Mouse (Mus musculus): Measurements from ENCODE around the gene Dhrs4.

Gene Dhrs4

GRCm38 (mm10) chr14:55478651-55479599, at the start of gene Dhrs4:
TSS of gene Dhrs4 (plus strand) at chr14:55478758.
- peak; percentile 22 to 57 for DNase-seq (ENCODE audit: low spot score in 2 of 2)

- no peak for DNase-seq (ENCODE audit: low spot score in 2 of 2)
Measured at GRCm38 (mm10) chr14:55430255-55430654, 48.3 kb upstream of the Dhrs4 start.

DNA sequence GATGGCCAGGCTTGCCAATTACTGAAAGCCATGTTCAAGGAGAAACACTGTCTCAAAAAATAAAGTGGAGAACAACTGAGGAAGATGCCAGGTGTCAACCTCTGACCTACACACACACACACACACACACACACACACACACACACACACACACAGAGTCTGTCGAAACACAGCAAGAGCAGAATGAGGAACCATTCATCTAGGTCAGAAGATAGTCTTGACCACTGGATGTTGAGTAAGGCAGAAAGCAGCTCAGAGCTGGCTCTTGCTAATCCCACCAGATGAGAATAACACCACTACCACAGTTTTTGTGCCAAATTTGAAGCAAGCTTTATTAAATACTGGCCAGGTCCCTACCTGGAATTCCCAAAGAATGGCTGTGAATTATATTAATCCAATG, 45.5 kb upstream of the Dhrs4 start:
- DNase-seq (ENCODE audit: low spot score in 2 of 2), result no peak

GRCm38 (mm10) chr14:55434825-55435224, 43.7 kb upstream of the Dhrs4 start:
- DNase-seq (ENCODE audit: low spot score in 2 of 2), result no peak

GRCm38 (mm10) chr14:55437118-55437517, 41.4 kb upstream of the Dhrs4 start:
- no peak for DNase-seq (ENCODE audit: low spot score in 2 of 2)

DNA sequence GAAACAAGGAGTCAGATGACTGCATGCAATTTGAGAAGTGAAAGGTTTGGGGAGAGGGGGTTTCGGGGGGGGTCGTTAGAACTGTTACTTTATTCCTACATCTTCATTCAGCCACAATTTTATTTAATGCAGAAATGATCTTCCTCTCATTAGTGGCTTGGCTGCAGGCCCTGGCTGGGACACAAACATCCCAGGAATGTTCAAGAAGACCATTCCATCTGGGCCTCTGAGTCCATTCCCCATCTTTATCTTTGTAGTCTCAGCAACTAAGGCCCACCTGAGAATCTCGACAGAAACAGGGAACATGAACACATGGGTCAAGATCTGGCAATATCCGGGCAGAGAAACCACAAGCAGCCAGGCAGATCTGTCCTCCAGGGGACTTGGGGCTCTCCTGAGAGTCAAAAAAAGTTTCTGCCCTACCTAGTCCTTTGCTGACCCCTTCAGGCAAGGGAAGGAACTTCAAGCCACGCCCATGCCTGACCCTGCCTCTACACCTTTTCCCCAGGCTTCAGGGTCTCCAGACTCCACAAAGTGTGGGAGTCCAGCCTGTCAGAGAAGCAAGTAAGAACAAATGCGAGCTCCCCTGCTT, 40.3 kb upstream of the Dhrs4 start:
- DNase-seq (ENCODE audit: low spot score in 2 of 2), result peak in 1 of 2 experiments; percentile 44

DNA sequence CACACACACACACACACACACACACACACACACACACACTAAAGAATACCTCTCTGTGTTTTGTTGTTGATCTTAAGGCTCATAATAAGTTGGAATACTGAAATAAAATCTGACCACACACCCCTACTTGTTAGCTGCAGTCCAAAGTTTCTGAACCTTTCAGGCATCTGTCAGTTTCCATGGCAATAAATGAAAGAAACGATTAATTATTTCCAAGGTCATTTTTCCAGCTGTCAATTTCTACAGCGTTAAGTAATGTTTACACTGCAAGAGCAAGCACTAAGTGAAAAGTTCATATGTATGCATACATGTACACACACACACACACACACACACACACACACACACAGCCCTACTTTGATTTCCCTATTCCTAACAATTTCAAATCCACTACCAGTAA, 20.9 kb upstream of the Dhrs4 start:
- DNase-seq (ENCODE audit: low spot score in 2 of 2), result no peak

DNA sequence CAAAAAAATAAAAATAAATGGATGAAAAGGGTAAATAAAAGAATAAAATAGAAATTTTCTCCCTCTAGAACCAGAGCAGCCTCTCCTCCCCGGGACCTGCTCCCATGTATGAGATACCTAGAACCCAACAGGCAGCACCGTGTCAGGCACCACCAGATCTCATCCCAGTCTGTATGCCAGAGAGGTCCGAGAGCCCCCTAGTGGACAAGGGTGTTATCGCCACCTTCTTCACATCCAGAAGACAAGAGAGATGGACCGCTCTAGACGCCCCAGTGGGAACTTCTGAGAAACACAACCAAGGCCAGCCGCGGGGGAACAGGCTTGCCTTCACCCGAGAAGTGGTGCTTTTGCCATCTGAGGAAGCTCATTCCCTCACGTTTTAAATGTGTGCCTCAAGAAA, 20.3 kb upstream of the Dhrs4 start:
- DNase-seq (ENCODE audit: low spot score in 2 of 2), result peak in 1 of 2 experiments; percentile 53

DNA sequence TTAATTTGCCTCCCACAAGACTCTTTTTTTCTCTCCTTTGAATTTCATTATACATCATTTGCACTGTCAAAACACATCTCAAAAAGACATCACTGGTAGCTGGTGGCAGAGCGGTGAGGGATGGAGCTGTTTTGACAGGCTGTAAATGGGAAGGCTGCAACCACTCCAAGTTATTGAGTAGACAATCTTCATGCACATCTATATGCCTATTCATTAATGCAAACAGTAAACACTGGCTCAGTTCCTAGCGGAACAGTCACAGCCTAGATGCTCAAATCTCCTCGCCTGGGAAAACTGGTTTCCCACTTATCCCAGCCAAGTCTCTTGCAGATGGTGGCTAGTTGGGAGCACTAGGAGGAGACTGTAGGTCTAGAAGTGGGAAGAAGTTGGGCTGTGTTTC, 19.8 kb upstream of the Dhrs4 start:
- no peak for DNase-seq (ENCODE audit: low spot score in 2 of 2)

DNA sequence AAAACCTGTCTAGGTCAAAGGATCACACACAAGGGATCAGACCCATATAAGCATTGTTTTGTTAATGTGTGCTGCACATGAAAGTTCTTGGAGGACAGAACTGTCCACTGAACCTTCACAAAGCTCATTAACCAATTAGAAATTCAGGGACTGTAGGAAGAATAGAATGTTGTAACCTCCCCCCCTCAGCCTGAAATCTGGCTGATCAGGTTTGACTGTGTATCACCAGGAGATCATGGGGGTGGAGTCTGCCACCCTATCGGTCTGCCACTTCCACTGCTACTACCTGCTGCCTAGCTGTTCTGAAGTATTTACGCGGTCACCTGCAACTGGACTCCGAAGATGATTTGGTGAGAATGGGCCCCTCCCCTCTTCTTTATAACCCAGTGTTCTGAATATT, 18.8 kb upstream of the Dhrs4 start:
- no peak for DNase-seq (ENCODE audit: low spot score in 2 of 2)

DNA sequence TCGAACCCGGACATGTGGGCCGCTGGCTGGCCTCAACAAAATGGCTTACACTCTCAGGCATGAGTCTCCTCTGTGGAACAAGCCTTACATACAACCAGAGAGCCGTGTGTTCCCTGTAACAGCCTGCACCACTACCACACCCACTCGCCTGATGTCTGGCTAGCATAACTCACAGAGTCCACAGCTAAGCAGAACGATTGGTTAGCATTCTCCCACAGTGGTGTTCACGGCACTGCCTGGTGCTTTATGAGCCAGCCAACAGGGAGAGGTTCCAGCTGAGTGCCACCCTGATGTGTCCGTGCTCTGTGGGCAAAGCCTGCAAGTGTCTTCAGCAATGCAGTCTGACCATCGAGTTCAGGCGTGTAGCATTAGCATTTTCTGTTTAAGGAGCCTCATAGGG, 18.3 kb upstream of the Dhrs4 start:
- DNase-seq (ENCODE audit: low spot score in 2 of 2), result no peak

DNA sequence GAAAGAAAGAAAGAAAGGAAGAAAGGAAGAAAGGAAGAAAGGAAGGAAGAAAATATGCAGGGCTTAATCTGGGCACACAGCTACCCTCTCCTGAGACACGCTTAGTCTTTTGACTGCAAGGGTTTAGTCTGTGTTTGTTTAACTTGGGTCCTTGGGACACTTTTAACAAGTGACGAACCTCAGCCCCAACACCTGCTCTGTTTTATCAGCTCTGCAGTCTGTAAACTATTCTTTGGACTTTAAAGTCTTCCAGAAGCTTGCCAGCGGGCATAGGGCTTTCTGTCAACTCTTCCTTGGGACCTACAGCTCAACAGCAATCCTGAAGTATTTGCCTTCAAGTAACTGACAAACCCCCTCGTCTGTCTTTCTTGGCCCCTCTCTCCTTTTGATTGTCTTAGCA, 16.8 kb upstream of the Dhrs4 start:
- DNase-seq (ENCODE audit: low spot score in 2 of 2), result no peak

GRCm38 (mm10) chr14:55466481-55466880, 12.1 kb upstream of the Dhrs4 start:
- no peak for DNase-seq (ENCODE audit: low spot score in 2 of 2)

GRCm38 (mm10) chr14:55467108-55467507, 11.4 kb upstream of the Dhrs4 start:
- DNase-seq (ENCODE audit: low spot score in 2 of 2), result no peak

DNA sequence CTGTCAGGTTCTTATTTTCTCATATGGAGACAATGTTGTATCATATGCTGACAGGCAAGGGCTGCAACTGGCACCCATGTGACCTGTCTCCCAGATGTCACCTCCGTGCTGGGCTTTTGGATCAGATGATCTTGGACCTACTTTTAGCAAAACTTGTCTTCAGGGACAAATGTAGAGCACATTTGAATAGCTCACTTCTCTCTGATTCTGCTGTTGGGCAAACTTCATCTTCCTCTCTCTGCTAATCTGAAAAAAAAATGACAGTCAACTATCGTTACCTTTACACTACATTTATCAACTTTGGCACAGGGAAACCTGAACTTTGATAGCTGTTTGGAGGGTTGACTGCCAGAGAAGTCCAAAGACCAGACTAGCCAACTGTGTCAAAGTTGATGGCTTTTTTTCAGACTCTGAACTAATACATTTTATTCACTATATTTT, 10.2 kb upstream of the Dhrs4 start:
- DNase-seq (ENCODE audit: low spot score in 2 of 2), result no peak

DNA sequence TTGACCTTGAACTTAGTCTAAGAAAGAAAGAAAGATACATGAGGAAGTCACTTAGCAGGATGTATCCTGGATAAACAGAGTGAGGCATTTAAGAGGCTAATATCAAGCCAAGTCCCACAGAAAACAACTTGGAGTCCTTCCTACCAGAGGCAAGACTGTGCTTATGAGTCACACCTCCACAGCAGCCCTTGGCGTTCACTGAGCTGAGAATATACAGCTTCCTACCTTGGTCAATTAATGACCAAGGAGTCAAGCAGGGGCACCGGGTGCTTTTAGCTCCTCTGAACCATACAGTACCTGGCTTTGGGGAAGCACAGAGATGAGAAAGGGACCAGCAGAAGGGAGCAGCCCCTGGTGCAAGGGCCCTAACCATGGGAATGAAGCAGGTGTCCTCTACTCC, 9.5 kb upstream of the Dhrs4 start:
- DNase-seq (ENCODE audit: low spot score in 2 of 2), result no peak

GRCm38 (mm10) chr14:55469821-55470220, 8.7 kb upstream of the Dhrs4 start:
- DNase-seq (ENCODE audit: low spot score in 2 of 2), result no peak

- DNase-seq (ENCODE audit: low spot score in 2 of 2), result no peak
Measured at GRCm38 (mm10) chr14:55470806-55471205, 7.8 kb upstream of the Dhrs4 start.

GRCm38 (mm10) chr14:55475654-55476053, 2.9 kb upstream of the Dhrs4 start:
- DNase-seq (ENCODE audit: low spot score in 2 of 2), result no peak

GRCm38 (mm10) chr14:55477421-55477820, 1.1 kb upstream of the Dhrs4 start:
- no peak for DNase-seq (ENCODE audit: low spot score in 2 of 2)

DNA sequence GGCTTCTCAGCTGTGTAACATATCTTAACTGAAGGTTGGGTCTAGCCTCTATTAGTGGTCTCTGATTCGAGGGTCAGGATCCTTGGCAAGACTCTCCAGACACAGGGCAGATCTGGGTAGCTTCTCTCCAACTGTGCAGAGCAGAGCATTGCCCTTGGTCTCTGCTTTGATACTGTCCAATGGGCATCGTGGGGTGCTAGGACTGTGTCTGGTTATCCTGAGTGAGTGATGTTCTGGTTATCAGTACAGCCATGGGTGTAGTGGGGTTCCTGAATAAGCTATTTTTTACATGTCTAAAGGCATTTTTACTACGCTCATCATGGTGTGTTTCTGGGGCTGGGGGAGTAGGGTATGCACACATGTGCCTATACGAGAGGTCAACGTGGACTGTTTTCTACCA, 729 bp upstream of the Dhrs4 start:
- no peak for DNase-seq (ENCODE audit: low spot score in 2 of 2)

GRCm38 (mm10) chr14:55479629-55480028, 1.1 kb downstream of the Dhrs4 start:
- no peak for DNase-seq (ENCODE audit: low spot score in 2 of 2)

DNA sequence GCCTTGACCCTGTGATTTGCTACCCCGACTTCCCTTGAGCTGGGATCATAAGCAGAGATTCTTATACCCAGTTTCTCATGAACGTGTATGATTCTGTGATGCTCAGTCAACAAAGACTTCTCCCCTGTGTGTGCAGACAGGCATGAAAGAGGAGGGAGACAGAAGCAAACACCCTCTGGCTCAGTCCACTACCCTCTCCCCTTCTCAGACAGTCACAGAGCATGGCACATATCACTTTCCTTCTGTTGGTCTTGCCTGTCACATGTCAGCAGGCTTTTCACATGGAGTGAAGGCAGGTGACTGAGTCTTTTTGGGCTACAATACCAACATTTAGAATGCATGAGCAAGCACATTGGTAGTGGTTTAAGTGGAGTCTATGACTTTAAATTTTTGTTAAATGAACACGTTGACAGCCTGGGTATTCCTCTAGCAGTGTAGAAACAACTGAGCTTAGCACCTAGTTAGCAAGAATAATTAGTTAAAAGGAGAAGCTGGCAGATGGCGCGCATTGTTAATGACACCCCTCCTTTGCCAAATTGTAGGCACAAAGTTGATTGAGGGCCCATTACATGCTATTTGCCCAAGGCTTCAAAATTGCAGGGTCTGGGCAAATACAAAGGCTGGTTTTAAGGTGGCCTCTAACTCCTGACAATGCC, 6.0 kb downstream of the Dhrs4 start:
- DNase-seq (ENCODE audit: low spot score in 2 of 2), result no peak

Data from frontal cortex, postnatal 14 days (tissue).